Mouse (Mus musculus) heart, postnatal 0 days (tissue): Measurements from ENCODE around the gene Cela2a.

Source experiments
- CTCF ChIP-seq: IDR thresholded peaks from 2 replicates; pipeline ENCODE4 v1.5.1; 2016; ENCODE audit warnings: antibody characterized with exemption, control low read depth, low read depth
- EP300 ChIP-seq: IDR thresholded peaks from 2 replicates; pipeline ENCODE4 v1.6.1; 2016; ENCODE audit warnings: antibody characterized with exemption, low read depth

DNA sequence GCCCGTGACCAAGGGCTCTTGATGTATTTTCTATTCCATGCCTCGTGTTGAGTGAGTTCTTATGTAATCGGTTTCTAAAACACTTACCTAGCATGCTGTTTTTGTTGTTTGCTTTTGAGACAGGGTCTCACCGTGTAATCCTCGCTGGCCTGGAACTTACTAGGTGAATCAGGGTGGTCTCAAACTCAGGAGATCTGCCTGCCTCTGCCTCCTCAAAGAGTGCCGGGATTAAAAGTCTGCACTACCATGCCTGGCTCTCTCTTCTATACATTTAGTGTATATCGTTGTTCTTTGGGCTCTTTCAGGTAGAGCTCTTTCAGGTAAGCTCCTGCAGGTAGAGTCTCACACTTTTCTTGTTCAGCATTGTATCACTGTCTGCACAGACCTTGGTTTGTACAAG lies 34.5 kb downstream of the Cela2a start:
- TF ChIP-seq CTCF, result no peak
- no peak for TF ChIP-seq EP300
